Mouse (Mus musculus) kidney, postnatal 4 days (tissue): ENCODE measurements around the gene Ces1a.

Experiments used
- DNase-seq, 2 experiments: peaks; one replicate each; pipeline ENCODE4 v3.0.0; 2021; ENCODE audit warnings: mixed read lengths in 2 of 2

Ces1a gene

GRCm38 (mm10) chr8:92984376-92984775, 63.6 kb downstream of the Ces1a start:
- DNase-seq = no peak

GRCm38 (mm10) chr8:92982491-92982890, 65.5 kb downstream of the Ces1a start:
- no peak for DNase-seq

GRCm38 (mm10) chr8:92976656-92977055, 71.3 kb downstream of the Ces1a start:
- no peak for DNase-seq

GRCm38 (mm10) chr8:92972949-92973348, 75.0 kb downstream of the Ces1a start:
- peak; percentile 15 to 26 for DNase-seq
